Mouse (Mus musculus): ENCODE results near the gene Cript.
"Not testable (repeated sequence)": the region's sequence is repeated elsewhere in the genome, so short reads cannot be mapped to it uniquely, and the experiment has no call there.

The Cript gene

DNA sequence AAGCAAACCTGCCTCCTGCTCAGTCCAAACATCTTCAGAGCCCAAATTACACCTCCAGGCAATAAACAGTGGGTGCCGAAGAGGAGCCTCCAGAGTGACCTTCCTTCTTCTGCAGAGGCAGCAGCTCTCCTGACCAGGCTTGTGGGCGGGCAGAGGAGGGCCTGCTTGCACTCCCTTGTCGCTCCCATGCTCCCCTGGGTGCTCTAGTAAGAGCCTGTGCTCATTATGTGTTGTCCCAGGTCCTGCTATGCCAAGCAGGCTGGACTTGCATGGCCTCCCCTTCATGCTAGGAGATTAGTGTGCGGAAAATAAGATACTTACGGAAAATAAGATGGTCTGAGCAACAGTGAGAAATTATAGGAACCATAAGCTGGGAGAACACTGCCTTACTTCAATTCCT is 24.3 kb downstream of the Cript start:
- DNase-seq (ENCODE audit: low read depth, low spot score), result no peak

DNA sequence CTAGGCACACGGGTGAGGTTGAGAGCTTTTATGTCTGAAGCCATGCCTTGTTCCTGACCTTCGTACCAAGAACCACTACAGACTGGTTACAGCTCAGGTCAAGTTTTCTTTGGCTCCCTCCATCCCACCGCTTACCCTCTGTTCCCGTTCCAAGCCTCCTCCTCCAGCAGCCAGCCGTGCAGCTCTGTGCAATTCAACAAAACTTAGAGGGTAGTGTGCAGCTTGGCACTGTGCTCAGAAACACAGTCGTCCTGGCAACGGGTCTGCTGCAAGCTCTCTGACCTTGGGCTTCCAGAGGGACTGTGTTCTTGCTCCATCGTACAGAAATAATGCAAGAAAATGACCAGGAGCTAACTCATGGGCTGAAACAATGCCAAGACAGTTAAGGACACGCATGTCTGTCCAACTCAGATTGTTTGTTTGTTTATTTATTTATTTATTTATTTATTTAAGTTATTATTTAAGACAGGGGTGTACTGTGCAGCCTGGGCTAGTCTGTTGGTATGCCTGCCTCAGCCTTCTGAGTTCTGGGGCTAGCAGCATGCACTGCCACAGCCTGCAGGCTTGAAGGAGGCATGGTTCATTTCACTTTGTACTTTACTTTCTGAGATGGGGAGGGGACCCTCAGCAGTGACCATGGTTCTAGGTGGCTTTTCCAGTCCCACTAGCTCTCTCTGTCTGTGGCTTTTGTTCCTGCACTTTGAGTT is 25.3 kb downstream of the Cript start:
- no peak for DNase-seq (ENCODE audit: low read depth, low spot score)

DNA sequence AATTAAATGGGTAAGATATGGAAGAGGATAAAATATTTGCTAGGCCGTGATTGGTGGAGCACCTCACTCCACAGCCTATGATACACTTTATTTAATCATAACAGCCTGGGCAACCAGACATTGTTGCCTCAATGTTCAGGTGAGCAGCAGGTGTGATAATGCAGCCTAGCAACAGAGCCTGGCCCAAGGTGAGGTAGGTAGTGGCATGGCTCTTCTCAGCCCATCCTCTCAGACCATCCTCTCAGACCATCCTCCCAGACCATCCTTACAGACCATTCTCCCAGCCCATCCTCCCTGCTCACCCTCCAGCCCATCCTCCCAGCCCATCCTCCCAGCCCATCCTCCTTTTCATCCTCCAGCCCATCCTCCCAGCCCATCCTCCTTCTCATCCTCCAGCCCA is 26.3 kb downstream of the Cript start:
- DNase-seq (ENCODE audit: low read depth, low spot score), result no peak

DNA sequence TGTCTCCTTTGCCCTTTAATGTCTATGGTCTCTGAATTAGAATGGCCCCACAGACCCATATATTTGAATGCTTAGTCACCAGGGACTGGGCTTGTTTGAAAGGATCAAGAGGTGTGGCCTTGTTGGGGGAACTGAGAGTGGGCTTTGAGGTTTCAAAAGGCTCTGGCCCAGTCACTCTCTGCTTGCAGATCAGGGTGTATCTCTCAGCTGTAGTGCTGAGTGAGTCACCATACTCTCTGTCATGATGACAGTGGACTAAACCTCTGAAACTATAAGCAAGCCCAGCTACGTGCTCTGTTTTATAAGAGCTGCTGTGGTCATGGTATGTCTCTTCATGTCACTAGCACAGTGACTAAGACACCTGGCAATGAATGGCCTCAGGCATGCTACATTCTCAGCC is 27.1 kb downstream of the Cript start:
- DNase-seq (ENCODE audit: low read depth, low spot score), result no peak

DNA sequence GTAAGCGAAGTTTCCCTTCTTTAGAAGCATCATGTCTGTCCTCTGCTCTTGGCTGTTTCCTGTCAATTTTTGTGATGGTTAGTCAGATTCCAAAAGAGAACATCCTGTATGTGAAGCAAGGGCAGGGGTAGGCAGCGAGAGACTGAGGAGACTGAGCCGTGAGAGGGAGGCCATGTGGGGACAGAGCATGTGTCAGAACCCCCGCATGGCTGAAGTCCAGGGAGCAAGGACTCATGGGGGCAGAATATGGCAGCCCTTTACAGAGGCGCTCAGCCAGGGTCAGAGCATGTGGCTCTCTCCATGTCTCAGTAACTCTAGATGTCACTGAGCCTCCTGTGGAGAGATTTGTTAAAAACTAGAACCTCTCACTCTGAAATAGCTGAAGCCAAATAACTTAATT is 28.6 kb downstream of the Cript start:
- DNase-seq (ENCODE audit: low read depth, low spot score), result no peak

DNA sequence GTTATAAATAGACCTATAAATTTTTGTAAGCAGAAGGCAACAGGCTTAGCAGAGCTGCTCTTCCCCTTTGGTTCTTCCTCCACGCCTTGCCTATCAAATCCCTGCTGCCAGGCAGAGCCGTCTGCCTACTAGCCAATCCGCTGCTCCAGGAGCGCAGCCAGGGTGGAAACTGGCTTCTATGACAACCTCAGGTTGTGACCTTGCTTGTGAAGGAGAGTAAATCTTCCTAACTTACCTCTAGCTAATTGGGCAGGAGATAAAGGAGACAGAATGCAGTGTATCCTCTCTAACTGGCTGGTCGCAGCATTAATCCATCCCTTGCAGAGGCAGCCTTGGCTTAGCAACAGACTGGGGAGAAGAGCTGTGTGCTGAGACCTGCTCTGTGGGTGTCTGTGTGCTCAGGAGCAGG is 29.7 kb downstream of the Cript start:
- peak; percentile 43 for DNase-seq (ENCODE audit: low read depth, low spot score)

DNA sequence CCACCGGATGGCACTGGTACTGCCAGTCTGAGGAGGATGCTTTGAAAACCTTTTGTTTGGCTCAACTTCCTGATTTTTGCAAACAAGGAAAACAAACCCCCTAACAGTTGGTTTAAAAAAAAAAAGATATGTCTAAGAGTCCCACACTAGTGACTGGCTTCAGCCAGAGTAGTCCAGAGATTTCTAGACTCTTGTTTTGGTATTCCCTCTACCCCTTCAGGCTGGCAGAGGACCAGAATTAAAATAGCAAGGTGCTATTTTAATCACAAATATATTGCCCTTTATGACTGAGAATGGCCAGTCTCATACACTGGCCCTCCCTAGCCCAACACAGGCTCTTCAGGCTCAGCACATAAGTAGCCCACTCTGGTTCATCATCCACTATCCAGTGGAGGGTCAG is 30.3 kb downstream of the Cript start:
- no peak for DNase-seq (ENCODE audit: low read depth, low spot score)

DNA sequence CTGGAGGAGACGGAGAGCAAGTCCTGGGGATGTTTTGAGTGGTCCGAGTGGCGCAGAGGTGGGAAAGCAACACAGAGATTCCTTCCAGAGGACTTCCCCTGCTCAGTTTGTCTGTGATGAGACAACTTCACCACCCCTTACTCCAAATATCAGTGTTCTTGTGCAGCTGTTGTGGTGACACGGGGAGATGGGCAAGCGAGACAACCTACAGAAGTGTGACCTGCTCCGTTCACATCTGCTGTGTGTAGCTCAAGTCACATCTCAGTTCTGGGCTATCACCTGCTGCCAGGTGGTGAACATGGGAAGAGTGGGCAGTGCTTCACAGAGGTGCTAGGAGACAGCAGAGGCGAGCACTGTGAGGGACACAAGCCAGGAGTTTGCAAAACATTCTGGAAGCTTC is 31.4 kb downstream of the Cript start:
- DNase-seq (ENCODE audit: low read depth, low spot score), result no peak

DNA sequence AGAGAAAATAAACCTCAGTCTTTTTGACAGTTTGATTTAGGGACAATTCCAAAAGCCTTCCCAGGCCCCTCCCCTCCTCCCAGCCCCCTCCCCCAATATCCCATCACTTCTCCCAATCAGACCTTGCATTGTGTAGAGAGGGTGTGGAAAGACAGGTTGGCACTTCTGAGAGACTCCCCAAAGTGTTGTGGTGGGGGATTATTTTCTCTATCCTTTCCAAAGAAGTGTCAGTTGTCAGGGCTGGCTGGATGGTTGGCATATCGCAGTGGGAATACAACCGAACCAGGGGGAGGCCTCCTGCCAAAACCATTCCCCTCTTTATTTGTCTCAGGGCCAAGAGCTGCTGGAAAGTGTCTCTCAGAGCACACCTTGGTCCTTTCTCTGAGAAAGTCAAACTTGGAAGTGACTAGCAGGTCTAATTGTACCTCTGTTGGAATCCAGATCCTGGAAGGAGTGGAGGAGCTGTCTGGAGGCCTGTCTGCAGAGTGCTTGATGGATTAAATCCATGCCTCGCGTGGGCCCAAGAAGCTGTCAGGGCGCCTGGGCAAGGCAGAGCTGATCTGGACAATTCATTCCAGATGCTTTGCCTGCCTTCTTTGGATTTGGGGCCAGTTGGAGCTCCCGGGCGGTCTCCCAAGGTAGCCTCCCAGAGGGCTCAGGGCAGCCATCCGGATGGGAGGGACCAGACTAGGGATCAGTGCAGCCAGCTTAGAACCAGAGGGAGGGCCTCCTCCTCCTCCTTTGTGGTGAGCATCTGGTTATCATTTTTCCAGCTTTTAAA is 32.3 kb downstream of the Cript start:
- DNase-seq (ENCODE audit: low read depth, low spot score), result peak; percentile 73

DNA sequence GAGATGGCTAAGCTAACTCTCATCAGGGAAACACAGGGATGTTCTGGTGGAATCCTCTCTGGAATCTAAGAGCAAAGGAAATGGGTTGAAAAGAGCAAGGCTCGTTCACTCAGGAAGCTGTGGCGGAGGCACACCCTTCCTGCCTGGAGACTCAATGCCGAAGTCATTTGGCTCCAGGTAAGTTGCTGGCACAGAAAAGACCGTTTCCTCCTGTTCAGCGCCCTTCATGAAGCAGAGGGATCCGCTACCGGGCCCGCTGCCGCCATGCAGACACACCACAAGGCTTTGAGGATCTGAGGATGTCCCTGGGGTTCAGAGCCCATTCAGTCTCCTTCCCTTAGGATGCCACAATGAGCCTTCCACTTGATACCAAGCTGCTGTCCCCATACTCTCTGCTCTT is 37.3 kb downstream of the Cript start:
- no peak for DNase-seq (ENCODE audit: low read depth, low spot score)

DNA sequence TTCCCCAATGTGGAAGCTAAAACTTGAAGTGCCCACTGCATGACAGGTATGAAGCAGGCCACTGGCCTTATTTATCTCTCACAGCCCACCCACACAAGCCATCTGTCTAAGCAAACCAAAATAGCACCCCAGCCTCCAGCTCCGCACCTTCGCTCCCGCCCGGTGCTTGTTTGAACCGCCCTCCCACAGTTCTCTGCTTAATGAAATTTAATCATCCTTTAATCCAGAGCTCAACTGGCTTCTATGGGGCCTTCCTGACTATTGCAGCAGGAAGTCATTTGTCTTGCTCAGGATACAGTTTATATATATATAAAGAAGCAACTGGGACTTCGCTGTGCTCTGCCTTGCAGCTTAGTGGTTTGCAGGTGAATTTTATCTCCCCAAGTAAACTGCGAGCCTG is 38.1 kb downstream of the Cript start:
- no peak for DNase-seq (ENCODE audit: low read depth, low spot score)

DNA sequence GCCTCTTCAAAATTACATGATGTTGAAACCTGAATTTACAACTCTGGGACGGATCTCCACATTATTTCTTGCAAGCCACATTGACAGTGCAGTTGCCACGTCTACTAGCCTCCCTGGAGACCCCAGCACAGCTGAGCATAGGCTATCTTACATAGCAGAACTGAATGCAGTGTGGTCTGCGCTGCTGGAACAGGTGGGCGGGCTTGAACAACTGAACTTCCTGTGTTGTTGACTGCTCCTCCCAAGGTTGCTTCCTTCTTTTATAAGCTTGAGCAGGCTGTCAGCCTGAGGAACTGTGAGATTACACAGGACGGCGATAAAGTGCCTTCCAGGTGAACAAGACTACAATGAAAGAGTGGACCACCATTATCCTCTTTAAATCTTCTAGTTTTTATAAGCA is 38.6 kb downstream of the Cript start:
- no peak for DNase-seq (ENCODE audit: low read depth, low spot score)

DNA sequence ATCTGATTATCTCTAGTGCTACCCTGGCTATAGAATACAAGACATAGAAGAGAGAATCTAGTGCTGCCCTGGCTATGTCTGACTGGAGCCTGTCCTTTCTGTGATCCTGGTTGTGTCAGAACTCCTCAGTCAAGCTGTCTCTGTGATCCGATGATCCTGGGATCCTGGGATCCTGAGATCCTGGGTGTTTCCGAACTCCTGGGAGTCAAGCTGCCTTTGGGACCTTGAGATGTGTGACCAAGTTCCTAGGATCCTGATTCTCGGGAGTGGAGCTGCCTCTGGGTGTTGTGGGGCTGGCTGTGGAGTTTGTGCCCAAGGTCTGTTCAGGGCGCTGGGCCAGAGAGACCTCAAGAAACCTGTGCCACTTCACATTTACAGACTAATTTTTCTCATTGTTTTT is 43.6 kb downstream of the Cript start:
- no peak for DNase-seq (ENCODE audit: low read depth, low spot score)

DNA sequence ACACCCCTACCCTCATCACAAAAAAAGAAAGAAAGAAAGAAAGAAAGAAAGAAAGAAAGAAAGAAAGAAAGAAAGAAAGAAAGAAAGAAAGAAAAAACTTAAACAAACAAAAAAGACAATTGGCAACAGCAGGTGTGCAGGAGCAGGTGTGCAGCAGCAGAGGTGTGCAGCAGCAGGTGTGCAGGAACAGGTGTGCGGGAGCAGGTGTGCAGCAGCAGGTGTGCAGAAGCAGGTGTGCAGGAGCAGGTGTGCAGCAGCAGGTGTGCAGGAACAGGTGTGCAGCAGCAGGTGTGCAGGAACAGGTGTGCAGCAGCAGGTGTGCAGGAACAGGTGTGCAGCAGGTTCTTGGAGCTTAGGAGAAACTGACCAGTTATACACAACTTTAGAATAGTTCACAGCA is 46.8 kb downstream of the Cript start:
- not testable (repeated sequence) for DNase-seq (ENCODE audit: low read depth, low spot score)

DNA sequence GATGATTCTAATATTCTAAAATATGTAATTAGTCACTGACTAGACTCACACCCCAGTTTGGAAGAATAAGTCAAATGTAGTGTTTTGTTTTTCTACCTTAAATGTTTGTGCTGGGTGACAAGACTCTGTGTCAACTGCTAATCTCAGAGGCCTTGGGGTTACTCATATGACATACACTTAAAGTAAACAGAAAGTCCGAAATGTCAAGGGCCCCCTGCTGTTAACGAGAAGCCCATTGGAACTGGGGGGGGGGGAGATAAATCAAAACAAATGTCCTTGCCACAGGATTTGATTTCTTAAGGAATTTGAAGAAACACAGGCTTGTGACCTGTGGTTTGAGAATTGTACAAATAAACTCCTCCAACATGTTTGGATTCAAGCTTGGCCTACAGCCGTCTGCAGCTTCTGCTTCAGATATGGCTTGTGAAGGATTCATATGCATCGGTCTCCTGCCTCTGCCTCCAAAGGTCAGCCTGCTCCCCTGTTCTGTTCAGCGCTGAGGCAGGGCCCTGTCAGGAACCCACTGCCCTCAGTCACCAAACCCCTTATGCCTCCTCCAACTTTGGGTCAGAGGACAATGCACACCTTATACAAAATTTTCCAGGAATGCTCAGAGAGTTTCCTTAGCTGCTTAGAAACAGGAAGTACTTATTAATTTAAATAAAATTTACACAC is 47.6 kb downstream of the Cript start:
- no peak for DNase-seq (ENCODE audit: low read depth, low spot score)

DNA sequence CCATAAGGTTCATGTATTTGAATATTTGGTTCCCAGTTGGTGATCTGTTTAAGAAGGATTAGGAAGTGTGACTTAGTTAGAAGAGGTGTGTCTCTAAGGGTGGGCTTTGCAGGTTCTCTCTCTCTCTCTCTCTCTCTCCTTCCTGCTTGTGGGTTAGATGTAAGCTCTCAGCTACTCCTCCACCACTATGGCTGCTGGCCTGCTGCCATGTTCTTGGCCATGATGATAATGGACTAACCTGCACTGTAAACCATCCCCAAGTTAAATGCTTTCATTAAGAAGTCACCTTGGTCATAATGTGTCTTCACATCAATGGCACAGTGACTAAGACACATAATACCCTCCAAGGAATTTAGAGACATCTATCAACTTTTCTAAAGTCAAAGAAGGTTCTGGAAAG is 48.1 kb downstream of the Cript start:
- no peak for DNase-seq (ENCODE audit: low read depth, low spot score)

DNA sequence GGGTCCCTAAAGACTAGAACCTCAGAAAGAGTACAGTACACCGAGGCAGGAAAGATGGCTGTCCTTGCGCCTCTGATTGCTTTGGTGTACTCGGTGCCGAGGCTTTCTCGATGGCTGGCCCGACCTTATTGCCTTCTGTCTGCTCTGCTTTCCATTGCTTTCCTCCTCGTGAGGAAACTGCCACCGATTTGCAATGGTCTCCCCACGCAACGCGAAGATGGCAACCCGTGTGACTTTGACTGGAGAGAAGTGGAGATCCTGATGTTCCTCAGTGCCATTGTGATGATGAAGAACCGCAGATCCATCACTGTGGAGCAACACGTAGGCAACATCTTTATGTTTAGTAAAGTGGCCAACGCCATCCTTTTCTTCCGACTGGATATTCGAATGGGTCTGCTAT is 52.9 kb downstream of the Cript start:
- not testable (repeated sequence) for DNase-seq (ENCODE audit: low read depth, low spot score)

DNA sequence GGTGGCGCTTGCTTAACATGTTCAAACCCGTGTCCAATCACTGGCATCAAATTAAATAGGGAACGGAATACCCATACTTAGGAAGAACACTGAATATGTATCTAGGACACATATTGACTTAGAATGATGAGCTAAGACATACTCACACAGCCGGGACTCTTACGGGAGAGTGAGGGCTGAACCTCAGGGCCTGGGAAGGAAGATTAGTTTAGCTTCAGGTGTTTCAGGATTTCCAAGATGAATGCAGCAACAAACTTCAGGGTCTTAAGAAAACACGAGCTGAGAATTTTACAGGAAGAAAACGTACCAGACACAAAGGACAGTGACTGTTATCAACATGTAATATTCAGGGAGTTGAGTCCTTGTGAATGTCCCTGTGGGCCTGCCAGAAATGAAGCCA is 55.4 kb downstream of the Cript start:
- no peak for DNase-seq (ENCODE audit: low read depth, low spot score)

DNA sequence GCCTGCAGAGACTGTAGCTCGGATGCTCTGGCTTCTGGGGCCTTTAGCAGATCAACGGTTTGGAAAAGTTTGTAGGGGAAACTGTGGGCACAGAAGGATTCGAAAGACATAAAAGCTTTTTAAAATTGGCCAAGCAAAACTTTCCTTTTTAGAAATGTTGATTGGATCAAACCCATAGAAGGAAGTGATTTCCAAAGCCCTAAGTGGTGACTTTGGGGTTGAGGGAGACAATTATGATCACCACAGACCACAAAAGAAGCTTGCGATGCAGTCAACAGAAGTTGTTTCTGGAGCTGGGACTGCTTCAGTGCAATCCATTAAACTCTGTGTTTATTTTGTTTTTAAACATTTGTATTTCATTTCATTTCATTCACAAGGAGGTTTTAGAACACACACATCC is 57.2 kb downstream of the Cript start:
- DNase-seq (ENCODE audit: low read depth, low spot score), result no peak

DNA sequence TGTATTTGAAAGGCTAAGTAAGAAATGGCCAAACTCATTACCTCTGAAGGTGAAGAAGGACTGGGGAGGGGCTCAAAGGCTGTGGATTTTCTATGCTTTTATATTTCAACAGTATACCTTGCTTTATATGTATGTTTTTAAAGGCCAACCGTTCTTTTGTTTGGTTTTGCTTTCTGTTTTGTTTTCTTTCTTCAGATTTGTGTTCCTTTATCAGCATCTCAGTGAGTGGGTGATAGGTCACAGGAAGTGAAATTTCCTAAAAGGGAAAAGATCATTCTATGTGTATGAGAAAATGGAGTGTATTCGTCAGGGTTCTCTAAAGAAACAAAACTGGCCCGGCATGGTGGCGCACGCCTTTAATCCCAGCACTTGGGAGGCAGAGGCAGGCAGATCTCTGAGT is 58.3 kb downstream of the Cript start:
- DNase-seq (ENCODE audit: low read depth, low spot score), result no peak

Measured in skeletal muscle tissue, adult 2 months (tissue).